Comparison of ENCODE assay signal across 8 mouse cellular contexts in the genomic region with DNA sequence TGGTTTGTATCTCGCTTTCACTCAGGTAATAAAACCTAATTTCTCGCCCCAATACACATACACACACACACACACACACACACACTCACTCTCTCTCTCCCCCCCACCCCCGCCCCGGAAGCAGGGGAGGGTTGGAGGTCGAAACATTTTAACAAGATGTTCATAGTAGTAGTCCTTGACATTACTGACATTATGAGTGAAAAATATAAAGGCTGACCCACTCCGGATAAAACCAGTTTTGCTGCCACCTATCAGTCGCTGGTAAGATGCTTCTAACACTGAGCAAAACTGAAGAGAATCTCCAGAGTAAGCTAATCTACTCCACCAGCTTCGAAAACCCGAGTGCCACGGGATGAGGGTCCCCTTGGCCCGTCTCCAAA. TPM values are rescaled to one million over a fixed set of nuclear protein-coding genes. Genes with fewer than 3 reads are reported as not detected.
DNase-seq lines count a peak whose midpoint lies in the region; ATAC-seq lines count a peak whose summit lies in the region.

No protein-coding gene starts in this region.

- no peak for DNase-seq in heart, adult 11 months
- no peak for DNase-seq in liver, embryonic 13.5 days
- DNase-seq in left cerebral cortex, postnatal 10 days (ENCODE audit: extremely low spot score in 1 of 2, low spot score in 2 of 2) = no peak
- no peak for DNase-seq in left cerebral cortex, postnatal 14 days (ENCODE audit: low spot score in 2 of 2)

- H3K9me3 ChIP-seq in heart, embryonic 11.5 days (replicated peaks; ENCODE audit: control insufficient read depth, low read length) = no peaks in the 10 kb centered on the region
- no peaks in the 10 kb centered on the region for H3K9me3 ChIP-seq in forebrain, embryonic 12.5 days
- no peaks in the 10 kb centered on the region for H3K9me3 ChIP-seq in liver, embryonic 13.5 days (replicated peaks)

- H3K4me3 ChIP-seq in heart, embryonic 11.5 days (ENCODE audit: low read depth, low read length) = peak overlapping the region; percentile 85
- H3K4me3 ChIP-seq in forebrain, embryonic 12.5 days (replicated peaks) = peak overlapping the region; percentile 69
- peak overlapping the region; percentile 83 for H3K4me3 ChIP-seq in liver, embryonic 13.5 days (replicated peaks)

- H3K36me3 ChIP-seq in heart, embryonic 11.5 days (ENCODE audit: control insufficient read depth, insufficient read depth, low read length) = peaks cover 16% of the 10 kb centered on the region
- H3K36me3 ChIP-seq in forebrain, embryonic 12.5 days (replicated peaks) = peaks cover 48% of the 10 kb centered on the region
- peaks cover 68% of the 10 kb centered on the region for H3K36me3 ChIP-seq in liver, embryonic 13.5 days

- H3K27me3 ChIP-seq in heart, embryonic 11.5 days (ENCODE audit: control insufficient read depth, insufficient read depth, low read length) = no peaks in the 10 kb centered on the region
- no peaks in the 10 kb centered on the region for H3K27me3 ChIP-seq in forebrain, embryonic 12.5 days
- H3K27me3 ChIP-seq in liver, embryonic 13.5 days = no peaks in the 10 kb centered on the region

- H3K27ac ChIP-seq in heart, embryonic 11.5 days (ENCODE audit: low read depth, low read length) = peak overlapping the region; percentile 97
- peak overlapping the region; percentile 96 for H3K27ac ChIP-seq in forebrain, embryonic 12.5 days
- H3K27ac ChIP-seq in liver, embryonic 13.5 days = peak overlapping the region; percentile 92

- H3K4me1 ChIP-seq in heart, embryonic 11.5 days (ENCODE audit: control insufficient read depth, insufficient read depth, low read length) = peaks cover 18% of the 10 kb centered on the region
- peaks cover 33% of the 10 kb centered on the region for H3K4me1 ChIP-seq in forebrain, embryonic 12.5 days
- H3K4me1 ChIP-seq in liver, embryonic 13.5 days (replicated peaks) = peaks cover 81% of the 10 kb centered on the region

- under 1% methylated on average over 11 of the region's 11 CpGs for WGBS in heart, embryonic 11.5 days (ENCODE audit: insufficient replicate concordance)
- WGBS in forebrain, embryonic 12.5 days = 1% methylated on average over 11 of the region's 11 CpGs
- under 1% methylated on average over 11 of the region's 11 CpGs for WGBS in liver, embryonic 13.5 days (ENCODE audit: insufficient replicate concordance)

- H3K4me2 ChIP-seq in heart, embryonic 11.5 days = peak overlapping the region; percentile 90
- H3K4me2 ChIP-seq in forebrain, embryonic 12.5 days = peak overlapping the region; percentile 70
- peak overlapping the region; percentile 92 for H3K4me2 ChIP-seq in liver, embryonic 13.5 days

- no peak for ATAC-seq in heart, embryonic 11.5 days (replicated peaks; ENCODE audit: insufficient number of reproducible peaks, low FRiP score, low TSS enrichment)
- peak; percentile 8 for ATAC-seq in CD4-positive, CD25-positive, alpha-beta regulatory T cell, adult 4 months
- no peak; the same call in 1 of the 2 replicates for ATAC-seq in forebrain, embryonic 12.5 days (ENCODE audit: low FRiP score)
- no peak for ATAC-seq in liver, embryonic 13.5 days (ENCODE audit: low read depth)
- no peak for ATAC-seq in frontal cortex, adult (ENCODE audit: low TSS enrichment)

- peak overlapping the region; percentile 90 for H3K9ac ChIP-seq in heart, embryonic 11.5 days (ENCODE audit: low read depth, low read length)
- H3K9ac ChIP-seq in forebrain, embryonic 12.5 days = peak overlapping the region; percentile 76
- peak overlapping the region; percentile 79 for H3K9ac ChIP-seq in liver, embryonic 13.5 days

- intact Hi-C loops in left cerebral cortex, postnatal 10 days (cut with DNase I) = no loop called here
- intact Hi-C loops in left cerebral cortex, postnatal 14 days (cut with DNase I) = no loop called here

RNA-seq across cellular contexts. Expression of a gene that starts 0.8 kb away (rescaled TPM):
- 162 and 166 TPM in 2 replicates for polyA plus RNA-seq in heart, embryonic 11.5 days (2014; fragmentation: Nextera tagmentation; extraction: Ambion mirVana)
- 100 to 1,000 TPM; 123 to 141 TPM for polyA plus RNA-seq in CD4-positive, CD25-positive, alpha-beta regulatory T cell, adult 4 months (2017; shearing (Covaris generic))
- 265 and 268 TPM in 2 replicates for polyA plus RNA-seq in forebrain, embryonic 12.5 days (2016; fragmentation: Nextera tagmentation; extraction: Ambion mirVana)
- 319 and 390 TPM in 2 replicates for polyA plus RNA-seq in liver, embryonic 13.5 days (2015; fragmentation: Nextera tagmentation; extraction: Ambion mirVana)
- 10 to 100 TPM; 26.5 to 28.9 TPM for total RNA-seq in left cerebral cortex, postnatal 10 days (2021)
- 10 to 100 TPM; 23.6 to 27.7 TPM for total RNA-seq in left cerebral cortex, postnatal 14 days (2021)

RNA-seq across cellular contexts. Expression of a gene that starts 6.4 kb away (rescaled TPM):
- polyA plus RNA-seq in heart, embryonic 11.5 days (2014; fragmentation: Nextera tagmentation; extraction: Ambion mirVana) = 171 and 186 TPM in 2 replicates
- polyA plus RNA-seq in CD4-positive, CD25-positive, alpha-beta regulatory T cell, adult 4 months (2017; shearing (Covaris generic)) = 10 to 100 TPM; 18.2 to 32.2 TPM
- polyA plus RNA-seq in forebrain, embryonic 12.5 days (2016; fragmentation: Nextera tagmentation; extraction: Ambion mirVana) = 265 and 272 TPM in 2 replicates
- polyA plus RNA-seq in liver, embryonic 13.5 days (2015; fragmentation: Nextera tagmentation; extraction: Ambion mirVana) = 158 and 183 TPM in 2 replicates
- total RNA-seq in left cerebral cortex, postnatal 10 days (2021) = 10 to 100 TPM in 1 of 2 experiments, 1 to 10 TPM in 1; 9.9 to 15.0 TPM
- 10 to 100 TPM in 1 of 2 experiments, 1 to 10 TPM in 1; 9.1 to 11.2 TPM for total RNA-seq in left cerebral cortex, postnatal 14 days (2021)

RNA-seq across cellular contexts. Expression of a gene that starts 6.7 kb away (rescaled TPM):
- polyA plus RNA-seq in heart, embryonic 11.5 days (2014; fragmentation: Nextera tagmentation; extraction: Ambion mirVana) = 41.5 and 42.3 TPM in 2 replicates
- polyA plus RNA-seq in CD4-positive, CD25-positive, alpha-beta regulatory T cell, adult 4 months (2017; shearing (Covaris generic)) = 10 to 100 TPM; 33.7 to 42.9 TPM
- polyA plus RNA-seq in forebrain, embryonic 12.5 days (2016; fragmentation: Nextera tagmentation; extraction: Ambion mirVana) = 34.6 and 39.6 TPM in 2 replicates
- polyA plus RNA-seq in liver, embryonic 13.5 days (2015; fragmentation: Nextera tagmentation; extraction: Ambion mirVana) = 20.2 and 21.9 TPM in 2 replicates
- total RNA-seq in left cerebral cortex, postnatal 10 days (2021) = 10 to 100 TPM; 22.2 to 23.9 TPM
- 10 to 100 TPM; 24.9 to 26.7 TPM for total RNA-seq in left cerebral cortex, postnatal 14 days (2021)

RNA-seq across cellular contexts. Expression of a gene that starts 21.8 kb away (rescaled TPM):
- 1.5 and 2.0 TPM in 2 replicates for polyA plus RNA-seq in heart, embryonic 11.5 days (2014; fragmentation: Nextera tagmentation; extraction: Ambion mirVana)
- polyA plus RNA-seq in CD4-positive, CD25-positive, alpha-beta regulatory T cell, adult 4 months (2017; shearing (Covaris generic)) = 1 to 10 TPM in 1 of 2 experiments, not detected in 1; 1.6 TPM
- polyA plus RNA-seq in forebrain, embryonic 12.5 days (2016; fragmentation: Nextera tagmentation; extraction: Ambion mirVana) = 0.46 and 0.51 TPM in 2 replicates
- 0.13 TPM in 1 of 2 replicates, not detected in the other for polyA plus RNA-seq in liver, embryonic 13.5 days (2015; fragmentation: Nextera tagmentation; extraction: Ambion mirVana)
- total RNA-seq in left cerebral cortex, postnatal 10 days (2021) = under 1 TPM; 0.51 to 0.59 TPM
- 1 to 10 TPM in 1 of 2 experiments, under 1 TPM in 1; 0.72 to 1.3 TPM for total RNA-seq in left cerebral cortex, postnatal 14 days (2021)

RNA-seq across cellular contexts. Expression of a gene that starts 22.1 kb away (rescaled TPM):
- 56.6 and 59.5 TPM in 2 replicates for polyA plus RNA-seq in heart, embryonic 11.5 days (2014; fragmentation: Nextera tagmentation; extraction: Ambion mirVana)
- 10 to 100 TPM; 19.9 to 23.5 TPM for polyA plus RNA-seq in CD4-positive, CD25-positive, alpha-beta regulatory T cell, adult 4 months (2017; shearing (Covaris generic))
- polyA plus RNA-seq in forebrain, embryonic 12.5 days (2016; fragmentation: Nextera tagmentation; extraction: Ambion mirVana) = 55.0 and 57.4 TPM in 2 replicates
- polyA plus RNA-seq in liver, embryonic 13.5 days (2015; fragmentation: Nextera tagmentation; extraction: Ambion mirVana) = 26.7 and 31.3 TPM in 2 replicates
- total RNA-seq in left cerebral cortex, postnatal 10 days (2021) = 10 to 100 TPM; 17.3 to 19.6 TPM
- total RNA-seq in left cerebral cortex, postnatal 14 days (2021) = 10 to 100 TPM; 22.4 to 23.9 TPM
